Mouse (Mus musculus) G1E (cell line): ENCODE measurements at regions not wholly inside any gene's neighbourhood (a gene's known extent, or its start where the extent isn't known, plus 50 kb on each side); places are given as distances from the start of the nearest gene placed in this dataset.

Experiments used
- CTCF ChIP-seq: IDR thresholded peaks from 2 replicates; pipeline ENCODE4 v1.5.1; 2012; ENCODE audit warnings: low read depth, low read length, inconsistent platforms, mixed read lengths
- GATA1 ChIP-seq: IDR thresholded peaks from 2 replicates; pipeline ENCODE4 v1.6.1; 2012; ENCODE audit warnings: borderline replicate concordance, low read length, inconsistent platforms, mixed read lengths
- GATA2 ChIP-seq: IDR thresholded peaks from 2 replicates; pipeline ENCODE4 v1.6.1; 2012; ENCODE audit warnings: low read depth, low read length, inconsistent platforms, borderline replicate concordance
- POLR2AphosphoS5 ChIP-seq: IDR thresholded peaks from 2 replicates; pipeline ENCODE4 v1.6.1; 2012; ENCODE audit warnings: low read depth, low read length, inconsistent platforms; ENCODE audit not compliant: insufficient replicate concordance
- TAL1 ChIP-seq: conservative IDR thresholded peaks from 2 replicates; pipeline ENCODE4 v1.6.1; 2012; ENCODE audit warnings: low read depth, low read length, inconsistent platforms, mixed read lengths

- TF ChIP-seq CTCF (no peak), GATA1 (no peak), POLR2AphosphoS5 (no peak), TAL1 (no peak), GATA2 (no peak)
Observed at GRCm38 (mm10) chr9:116316582-116317095, 141.5 kb upstream of the Tgfbr2 start.
